Mouse (Mus musculus) spleen, adult 10 weeks (tissue): Measurements from ENCODE around the gene Gm13057. TPM values are rescaled to one million over a fixed set of nuclear protein-coding genes. Genes with fewer than 3 reads are reported as not detected.

Source experiments
- polyA plus RNA-seq: library from polyadenylated mRNA; stranded (reverse); fragments of 350-450 nt; fragmentation: Illumina TruSeq; extraction: RNeasy Lipid Tissue Mini Kit (QIAGEN cat#74804); gene quantifications from one replicate; pipeline ENCODE4 v1.2.3, GENCODE M21; 2015; ENCODE audit warnings: low replicate concordance; ENCODE audit not compliant: insufficient read depth

The Gm13057 gene
- not detected for polyA plus RNA-seq

GRCm38 (mm10) chr4:143551400-143551799 is at the start of gene Gm13057, which contains the start of gene BC080695:
TSS of gene Gm13057 (plus strand) at chr4:143551709.
TSS of gene BC080695 (plus strand) at chr4:143551700.

GRCm38 (mm10) chr4:143511043-143511442 is 40.5 kb upstream of the Gm13057 start, which contains the start of gene Gm13043:
TSS of gene Gm13043 (plus strand) at chr4:143511343.

DNA sequence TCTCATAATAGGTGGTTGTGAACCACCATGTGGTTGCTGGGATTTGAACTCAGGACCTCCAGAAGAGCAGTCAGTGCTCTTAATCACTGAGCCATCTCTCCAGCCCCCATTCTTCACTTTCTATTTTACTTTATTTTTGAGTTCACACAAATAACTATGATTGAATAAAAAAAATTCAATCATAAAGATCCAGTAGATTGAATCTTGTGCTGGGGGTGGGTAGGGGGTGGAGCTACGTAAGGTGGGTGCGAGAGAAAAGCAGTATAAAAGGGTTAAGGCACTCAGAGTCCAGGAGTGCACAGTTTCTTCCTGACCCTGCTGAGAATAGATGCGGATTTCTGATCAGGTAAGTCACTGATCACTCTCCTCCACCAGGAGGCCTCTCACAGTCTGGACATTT is 15.9 kb upstream of the Gm13057 start, which contains the start of gene Gm13040:
Gene Gm13040, plus strand, starts transcription at position 301 of the 400 bp plus-strand sequence.

Other genes with a start within 250 kb of the Gm13057 start
- not detected for gene Lrrc38, start 202.0 kb upstream of the Gm13057 start, polyA plus RNA-seq
- not detected for gene Pramel1, start 157.3 kb upstream of the Gm13057 start, polyA plus RNA-seq
- gene Pramef8, start 139.3 kb upstream of the Gm13057 start, polyA plus RNA-seq, result 25.5 TPM
- gene Oog4, start 101.4 kb upstream of the Gm13057 start, polyA plus RNA-seq, result not detected
- gene Gm13043, start 40.4 kb upstream of the Gm13057 start, polyA plus RNA-seq, result not detected
- gene Gm13040, start 15.8 kb upstream of the Gm13057 start, polyA plus RNA-seq, result not detected
- gene BC080695, start within 50 bp of the Gm13057 start, polyA plus RNA-seq, result not detected
- not detected for gene Gm13083, start 63.3 kb downstream of the Gm13057 start, polyA plus RNA-seq
- gene Gm13088, start 105.5 kb downstream of the Gm13057 start, polyA plus RNA-seq, result not detected
- gene Gm13089, start 151.0 kb downstream of the Gm13057 start, polyA plus RNA-seq, result not detected
- not detected for gene Gm13078, start 167.7 kb downstream of the Gm13057 start, polyA plus RNA-seq
- gene Gm13023, start 237.6 kb downstream of the Gm13057 start, polyA plus RNA-seq, result not detected